Mouse (Mus musculus): Measurements from ENCODE around the gene Ccm2. TPM values are rescaled to one million over a fixed set of nuclear protein-coding genes. Genes with fewer than 3 reads are reported as not detected.

Ccm2 gene
- 98.0 and 100 TPM in 2 replicates for polyA plus RNA-seq (2016; fragmentation: Nextera tagmentation; extraction: Ambion mirVana)

- peak within 1 kb of the TSS; percentile 77 for H3K4me2 ChIP-seq
- H3K9me3 ChIP-seq = no peaks in the 10 kb centered on the region
- no peaks in the 10 kb centered on the region for H3K27me3 ChIP-seq
- peaks cover 11% of the 10 kb centered on the region for H3K4me1 ChIP-seq (replicated peaks)
- H3K9ac ChIP-seq (replicated peaks) = peak within 1 kb of the TSS; percentile 89
- H3K27ac ChIP-seq = peak within 1 kb of the TSS; percentile 98
- WGBS = under 1% methylated on average over 31 of the region's 57 CpGs
- peaks cover 6% of the 10 kb centered on the region; the same call in 1 of the 2 replicates for H3K36me3 ChIP-seq
- H3K4me3 ChIP-seq (replicated peaks) = peak within 1 kb of the TSS; percentile 88
- ATAC-seq (ENCODE audit: insufficient number of reproducible peaks, insufficient read depth, low FRiP score, low TSS enrichment, low read depth) = peak; percentile 94
Measured at GRCm38 (mm10) chr11:6546205-6547013, at the start of gene Ccm2. TSS of gene Ccm2 (plus strand) at chr11:6546887.

DNA sequence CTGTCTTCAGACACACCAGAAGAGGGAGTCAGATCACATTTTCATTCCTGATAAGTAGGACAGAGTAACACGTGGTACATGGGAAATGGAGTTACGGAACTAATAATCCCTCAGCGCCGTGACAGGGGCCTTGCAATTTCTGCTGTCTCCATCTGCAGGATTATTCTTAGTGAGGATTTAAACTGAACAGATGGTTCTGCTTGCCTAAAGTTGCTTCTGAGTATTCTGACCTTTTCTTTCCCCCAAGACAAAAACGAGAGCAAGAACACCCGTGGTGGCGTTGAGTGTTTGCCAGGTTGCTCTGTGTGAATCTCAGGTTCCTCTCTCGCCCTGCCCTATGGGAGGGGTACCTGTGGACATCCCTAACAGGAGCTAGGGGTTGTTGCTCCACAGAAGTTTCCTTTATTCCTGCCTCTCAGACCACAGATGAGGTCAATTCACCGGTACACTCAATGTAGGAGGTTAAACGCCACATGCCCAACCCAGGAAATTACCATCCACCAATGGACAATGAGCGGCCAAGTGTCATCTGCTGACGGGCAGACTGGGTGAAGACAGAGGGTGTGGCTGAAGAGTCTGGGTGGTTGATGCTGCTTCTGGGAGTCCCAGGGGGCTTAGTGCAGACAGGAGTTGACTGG lies 49.3 kb upstream of the Ccm2 start:
- Histone ChIP-seq H3K4me1 (replicated peaks) (no peaks in the 10 kb centered on the region), H3K4me2 (no peak overlapping the region), H3K9ac (replicated peaks) (no peak overlapping the region), H3K27me3 (no peaks in the 10 kb centered on the region), H3K27ac (no peak overlapping the region), H3K36me3 (no peaks in the 10 kb centered on the region), H3K9me3 (no peaks in the 10 kb centered on the region), H3K4me3 (replicated peaks) (no peak overlapping the region)
- WGBS = 79% methylated on average over 12 of the region's 12 CpGs
- no peak for ATAC-seq (ENCODE audit: insufficient number of reproducible peaks, insufficient read depth, low FRiP score, low TSS enrichment, low read depth)

GRCm38 (mm10) chr11:6502506-6502905 lies 44.2 kb upstream of the Ccm2 start:
- Histone ChIP-seq H3K27me3 (no peaks in the 10 kb centered on the region), H3K27ac (no peak overlapping the region), H3K9me3 (no peaks in the 10 kb centered on the region), H3K4me3 (replicated peaks) (no peak overlapping the region), H3K9ac (replicated peaks) (no peak overlapping the region), H3K4me1 (replicated peaks) (no peaks in the 10 kb centered on the region), H3K36me3 (no peaks in the 10 kb centered on the region), H3K4me2 (no peak overlapping the region)
- ATAC-seq (ENCODE audit: insufficient number of reproducible peaks, insufficient read depth, low FRiP score, low TSS enrichment, low read depth) = no peak
- 97% methylated on average over 2 of the region's 2 CpGs for WGBS

GRCm38 (mm10) chr11:6504226-6504625 lies 42.5 kb upstream of the Ccm2 start:
- H3K9me3 ChIP-seq = no peaks in the 10 kb centered on the region
- H3K4me2 ChIP-seq = no peak overlapping the region
- H3K27me3 ChIP-seq = no peaks in the 10 kb centered on the region
- H3K27ac ChIP-seq = no peak overlapping the region
- no peaks in the 10 kb centered on the region for H3K4me1 ChIP-seq (replicated peaks)
- H3K36me3 ChIP-seq = no peaks in the 10 kb centered on the region
- no peak overlapping the region for H3K9ac ChIP-seq (replicated peaks)
- 77% methylated on average over 3 of the region's 3 CpGs for WGBS
- ATAC-seq (ENCODE audit: insufficient number of reproducible peaks, insufficient read depth, low FRiP score, low TSS enrichment, low read depth) = no peak
- H3K4me3 ChIP-seq (replicated peaks) = no peak overlapping the region

DNA sequence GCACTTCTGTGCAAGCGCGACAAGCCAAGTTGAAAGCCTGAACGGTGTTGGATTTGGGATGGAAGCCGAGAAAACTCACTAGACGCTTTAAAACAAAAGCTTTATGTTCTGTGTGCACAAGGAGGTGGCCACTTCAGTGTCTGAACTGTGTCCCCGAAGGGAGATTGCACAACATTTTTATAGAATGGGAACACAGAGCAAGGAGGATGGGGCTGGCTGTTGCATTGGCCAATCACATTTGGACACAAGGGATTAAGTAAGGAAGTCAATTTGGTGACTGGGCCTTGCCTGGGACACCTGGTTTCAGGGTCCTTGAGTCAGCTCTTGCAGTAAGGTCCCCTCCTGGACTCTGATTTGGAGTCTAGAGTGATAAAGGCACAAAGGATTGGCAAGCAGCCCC lies 42.0 kb upstream of the Ccm2 start:
- Histone ChIP-seq H3K4me1 (replicated peaks) (no peaks in the 10 kb centered on the region), H3K27ac (no peak overlapping the region), H3K4me3 (replicated peaks) (no peak overlapping the region), H3K9ac (replicated peaks) (no peak overlapping the region), H3K9me3 (no peaks in the 10 kb centered on the region), H3K27me3 (no peaks in the 10 kb centered on the region), H3K4me2 (no peak overlapping the region), H3K36me3 (no peaks in the 10 kb centered on the region)
- WGBS = 87% methylated on average over 6 of the region's 6 CpGs
- ATAC-seq (ENCODE audit: insufficient number of reproducible peaks, insufficient read depth, low FRiP score, low TSS enrichment, low read depth) = no peak

DNA sequence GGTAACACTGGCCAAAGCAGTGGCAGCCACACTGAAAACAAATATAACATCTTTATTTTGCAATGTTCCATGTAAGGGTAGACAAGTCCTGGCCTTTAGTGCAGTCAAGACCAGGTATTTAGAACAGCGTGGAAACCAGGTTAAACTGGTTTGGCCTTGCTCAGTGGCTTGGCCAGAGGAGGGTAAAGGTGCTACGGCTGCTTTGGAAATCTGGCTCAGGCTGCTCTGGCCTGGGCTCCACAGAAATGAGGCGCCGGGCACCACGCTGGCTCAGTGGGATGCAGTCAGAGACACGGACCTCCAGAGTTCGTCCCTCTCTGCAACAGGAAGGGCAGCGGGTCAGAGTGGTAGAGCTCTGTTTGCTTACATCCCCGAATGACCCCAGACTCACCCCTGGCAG lies 40.2 kb upstream of the Ccm2 start:
- H3K27ac ChIP-seq = no peak overlapping the region
- no peak overlapping the region for H3K4me2 ChIP-seq
- H3K36me3 ChIP-seq = no peaks in the 10 kb centered on the region
- no peaks in the 10 kb centered on the region for H3K4me1 ChIP-seq (replicated peaks)
- no peak for ATAC-seq (ENCODE audit: insufficient number of reproducible peaks, insufficient read depth, low FRiP score, low TSS enrichment, low read depth)
- H3K4me3 ChIP-seq (replicated peaks) = no peak overlapping the region
- no peaks in the 10 kb centered on the region for H3K27me3 ChIP-seq
- H3K9me3 ChIP-seq = no peaks in the 10 kb centered on the region
- H3K9ac ChIP-seq (replicated peaks) = no peak overlapping the region
- WGBS = 85% methylated on average over 9 of the region's 9 CpGs

DNA sequence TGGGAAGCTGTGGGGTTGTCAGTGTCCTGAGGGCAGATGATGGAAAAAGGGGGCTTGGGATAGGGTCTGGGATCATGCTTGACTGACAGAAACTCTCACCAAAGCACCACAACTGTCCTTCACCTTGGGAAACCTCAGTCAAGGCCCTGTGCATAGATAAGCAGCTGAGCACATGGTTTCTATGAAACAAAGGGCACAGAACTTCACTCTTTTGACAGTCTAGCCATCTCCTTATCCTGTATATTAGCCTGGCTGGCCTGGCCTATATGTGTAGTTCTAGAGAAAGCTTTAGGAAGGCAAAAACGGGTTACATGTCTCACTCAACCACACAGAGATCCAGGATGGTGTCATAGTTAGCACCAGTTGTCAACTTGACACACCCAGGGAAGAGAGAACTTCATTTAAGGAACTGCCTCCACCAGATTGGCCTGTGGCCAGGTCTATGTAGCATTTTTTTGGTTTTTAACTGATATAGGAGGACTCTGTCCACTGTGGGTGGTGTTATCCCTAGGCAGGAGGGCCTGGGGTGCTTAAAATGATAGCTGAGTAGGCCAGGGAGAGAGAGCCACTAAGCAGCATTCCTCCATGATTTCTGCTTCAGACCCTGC lies 38.3 kb upstream of the Ccm2 start:
- no peak overlapping the region for H3K27ac ChIP-seq
- no peak overlapping the region for H3K4me3 ChIP-seq (replicated peaks)
- no peak overlapping the region for H3K9ac ChIP-seq (replicated peaks)
- 50% methylated on average over 1 of the region's 1 CpGs for WGBS
- H3K4me1 ChIP-seq (replicated peaks) = no peaks in the 10 kb centered on the region
- no peaks in the 10 kb centered on the region for H3K36me3 ChIP-seq
- no peak overlapping the region for H3K4me2 ChIP-seq
- H3K27me3 ChIP-seq = no peaks in the 10 kb centered on the region
- ATAC-seq (ENCODE audit: insufficient number of reproducible peaks, insufficient read depth, low FRiP score, low TSS enrichment, low read depth) = no peak
- no peaks in the 10 kb centered on the region for H3K9me3 ChIP-seq

GRCm38 (mm10) chr11:6514837-6515236 lies 31.9 kb upstream of the Ccm2 start:
- Histone ChIP-seq H3K4me2 (no peak overlapping the region), H3K4me1 (replicated peaks) (no peaks in the 10 kb centered on the region), H3K36me3 (no peaks in the 10 kb centered on the region), H3K27ac (no peak overlapping the region), H3K27me3 (no peaks in the 10 kb centered on the region), H3K9me3 (no peaks in the 10 kb centered on the region), H3K4me3 (replicated peaks) (no peak overlapping the region), H3K9ac (replicated peaks) (no peak overlapping the region; the same call in 1 of the 2 replicates)
- WGBS = 45% methylated on average over 7 of the region's 7 CpGs
- no peak for ATAC-seq (ENCODE audit: insufficient number of reproducible peaks, insufficient read depth, low FRiP score, low TSS enrichment, low read depth)

DNA sequence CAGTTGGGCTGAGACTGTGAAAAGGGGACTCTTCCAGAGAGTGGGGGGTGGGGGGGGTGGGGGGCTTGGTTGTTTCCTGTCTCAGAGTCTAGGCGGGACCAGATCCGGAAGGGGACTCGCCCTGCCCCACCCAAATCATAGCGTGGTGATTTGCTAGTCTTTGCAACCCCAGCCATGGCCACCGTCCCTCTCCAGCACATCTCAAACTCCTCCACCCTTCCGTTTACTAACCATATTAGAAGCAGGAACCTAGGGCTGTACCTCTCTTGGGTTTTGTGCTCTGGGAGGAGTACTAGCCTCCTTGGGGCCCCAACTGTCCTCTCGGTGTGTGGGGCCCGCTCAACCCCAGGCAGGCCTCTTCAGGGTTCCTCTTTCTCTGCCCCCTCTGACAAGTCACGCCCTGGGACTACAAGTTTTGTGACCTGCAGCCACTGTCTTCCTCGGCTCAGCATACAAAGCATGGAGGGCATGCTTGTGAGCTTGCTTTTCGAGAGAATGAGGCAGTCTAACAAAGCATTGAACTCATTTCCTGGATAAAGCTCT lies 27.1 kb upstream of the Ccm2 start:
- H3K27ac ChIP-seq = no peak overlapping the region
- no peak for ATAC-seq (ENCODE audit: insufficient number of reproducible peaks, insufficient read depth, low FRiP score, low TSS enrichment, low read depth)
- H3K4me2 ChIP-seq = no peak overlapping the region
- H3K9me3 ChIP-seq = no peaks in the 10 kb centered on the region
- 0 out of 2 replicates have a peak overlapping the region, but pooled peaks have one; percentile 27 for H3K9ac ChIP-seq (replicated peaks)
- WGBS = 86% methylated on average over 11 of the region's 11 CpGs
- H3K4me1 ChIP-seq (replicated peaks) = no peaks in the 10 kb centered on the region
- H3K27me3 ChIP-seq = no peaks in the 10 kb centered on the region
- peaks cover 9% of the 10 kb centered on the region for H3K36me3 ChIP-seq
- no peak overlapping the region for H3K4me3 ChIP-seq (replicated peaks)

DNA sequence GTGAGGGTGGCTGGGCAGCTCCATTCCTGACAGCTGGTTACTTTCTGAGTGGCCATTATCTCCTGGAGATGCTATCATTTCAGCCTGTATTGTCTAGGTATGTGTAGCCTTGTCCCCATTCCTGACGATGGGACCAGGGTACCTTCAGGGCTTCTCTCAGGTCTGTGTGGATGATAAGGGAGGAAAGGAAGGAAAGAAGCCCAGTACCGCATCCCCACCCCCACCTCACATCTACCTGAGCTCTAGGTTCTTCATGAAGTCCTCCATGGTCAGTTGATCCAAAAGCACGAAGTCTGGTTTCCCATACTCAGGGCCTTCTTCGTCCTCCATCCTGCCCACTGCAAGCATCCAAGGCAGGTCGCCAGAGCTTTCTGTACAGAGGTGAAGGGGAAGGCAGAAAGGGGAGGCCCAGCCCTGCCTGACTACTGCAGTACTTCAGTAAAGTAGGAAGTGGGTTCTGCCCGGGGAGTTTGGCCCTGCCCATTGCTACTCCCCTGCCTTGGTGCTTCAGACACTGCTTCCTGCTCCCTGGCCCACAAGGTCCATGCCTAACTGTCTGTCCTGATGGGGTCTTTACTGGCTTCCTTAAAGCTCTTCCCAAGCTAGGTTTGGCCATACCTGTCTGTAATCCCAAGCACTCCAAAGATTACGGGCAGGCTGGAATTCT lies 26.0 kb upstream of the Ccm2 start, which contains the start of gene Myo1g:
Gene Myo1g (minus strand): TSS at position 459 of the 667 bp plus-strand sequence.
- H3K4me2 ChIP-seq = no peak within 1 kb of the TSS
- H3K9ac ChIP-seq (replicated peaks) = 0 out of 2 replicates have a peak within 1 kb of the TSS, but pooled peaks have one; percentile 27
- no peaks in the 10 kb centered on the region for H3K4me1 ChIP-seq (replicated peaks)
- H3K27me3 ChIP-seq = no peaks in the 10 kb centered on the region
- peaks cover 20% of the 10 kb centered on the region for H3K36me3 ChIP-seq
- 73% methylated on average over 7 of the region's 7 CpGs for WGBS
- no peak within 1 kb of the TSS for H3K4me3 ChIP-seq (replicated peaks)
- H3K9me3 ChIP-seq = no peaks in the 10 kb centered on the region
- H3K27ac ChIP-seq = no peak within 1 kb of the TSS
- no peak for ATAC-seq (ENCODE audit: insufficient number of reproducible peaks, insufficient read depth, low FRiP score, low TSS enrichment, low read depth)
